Mouse (Mus musculus) inflammation-experienced regulatory T-cells, adult 6 months (primary cell): ENCODE data around the gene Chd3. TPM values are rescaled to one million over a fixed set of nuclear protein-coding genes. Genes with fewer than 3 reads are reported as not detected.

Experiments used
- ATAC-seq: one replicate; pipeline ENCODE4 v1.8.0; 2017
- polyA plus RNA-seq, 3 experiments: library from polyadenylated mRNA; unstranded; fragments of 100-300 nt; shearing (Covaris generic); gene quantifications; one replicate each; pipeline ENCODE4 v1.2.1; 2017

The Chd3 gene
- polyA plus RNA-seq, 3 experiments from 2014 or later = 30.0 to 68.3 (median 60.9) TPM

DNA sequence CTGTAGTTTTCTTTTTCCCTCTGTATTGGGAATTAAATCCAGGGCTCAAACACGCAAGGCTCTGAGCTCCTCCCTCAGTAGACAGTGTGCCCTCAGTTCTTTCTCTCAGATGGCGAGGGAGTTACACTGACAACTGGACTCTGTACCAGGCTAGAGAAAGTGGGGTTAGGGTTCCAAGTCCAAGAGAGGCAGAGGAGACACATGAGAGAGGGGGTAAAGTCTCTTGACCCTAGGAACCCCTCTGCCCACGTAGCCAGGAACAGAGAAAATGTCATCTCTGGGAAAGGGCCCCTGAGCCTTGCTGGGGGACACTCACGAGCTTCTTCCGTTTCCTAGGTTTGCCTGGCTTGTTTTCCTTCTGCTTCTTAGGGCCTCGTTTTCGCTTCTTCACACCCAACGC is 4.8 kb downstream of the Chd3 start:
- ATAC-seq = no peak

DNA sequence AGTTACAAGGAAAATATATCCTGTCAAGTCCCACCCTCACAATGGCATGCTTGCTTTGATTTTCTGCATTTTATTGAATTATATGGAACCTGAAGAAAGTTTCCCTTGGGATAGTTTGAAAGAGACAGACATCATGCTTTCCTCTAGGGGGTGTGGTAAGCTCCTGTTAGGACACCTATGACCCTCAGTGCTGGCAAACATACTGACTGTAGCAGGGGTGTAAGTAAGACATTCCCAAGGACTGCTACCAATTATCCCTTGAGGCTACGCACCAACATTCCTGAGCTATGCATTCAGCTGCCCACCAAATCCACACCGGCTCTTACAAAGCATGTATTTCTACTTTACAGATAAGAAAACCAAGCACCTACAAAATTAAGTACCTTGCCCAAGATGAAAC is 6.7 kb downstream of the Chd3 start:
- no peak for ATAC-seq

DNA sequence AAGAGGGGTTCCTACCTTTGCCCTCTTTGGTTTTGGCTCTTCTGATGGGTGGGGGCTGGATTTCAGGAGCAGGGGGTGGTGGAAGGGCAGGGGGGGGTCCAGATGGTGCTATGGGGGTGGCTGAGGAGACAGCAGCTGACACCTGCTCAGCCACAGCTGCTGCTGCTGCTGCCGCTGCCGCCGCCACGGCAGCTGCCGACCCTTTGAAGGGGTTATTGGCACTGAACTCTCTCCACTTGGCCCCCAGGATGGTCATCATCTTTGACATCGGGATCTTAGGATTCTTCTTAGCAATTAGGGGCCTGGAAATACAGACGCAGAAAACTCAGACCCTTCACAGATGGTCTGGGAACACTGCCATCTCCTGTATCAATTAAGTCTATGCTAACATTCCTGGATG is 7.2 kb downstream of the Chd3 start:
- ATAC-seq = no peak

DNA sequence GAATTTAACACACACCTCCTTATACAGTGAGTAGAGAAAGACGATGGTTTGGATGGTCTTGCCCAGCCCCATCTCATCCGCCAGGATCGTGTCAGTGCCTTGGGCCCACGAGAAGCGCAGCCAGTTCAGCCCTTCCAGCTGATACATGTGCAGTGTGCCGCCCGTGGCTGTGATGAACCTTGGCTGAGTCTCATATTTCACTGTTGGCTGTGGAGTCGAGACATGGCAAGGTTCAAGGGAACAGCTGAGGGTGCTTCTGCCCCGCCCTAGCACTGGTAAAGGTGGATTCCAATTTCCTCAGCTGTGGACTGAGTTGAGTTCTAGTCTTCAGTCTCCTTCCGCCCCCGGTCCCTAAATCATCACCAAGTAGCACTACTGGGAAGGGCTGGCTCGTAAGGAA is 11.5 kb downstream of the Chd3 start:
- no peak for ATAC-seq

DNA sequence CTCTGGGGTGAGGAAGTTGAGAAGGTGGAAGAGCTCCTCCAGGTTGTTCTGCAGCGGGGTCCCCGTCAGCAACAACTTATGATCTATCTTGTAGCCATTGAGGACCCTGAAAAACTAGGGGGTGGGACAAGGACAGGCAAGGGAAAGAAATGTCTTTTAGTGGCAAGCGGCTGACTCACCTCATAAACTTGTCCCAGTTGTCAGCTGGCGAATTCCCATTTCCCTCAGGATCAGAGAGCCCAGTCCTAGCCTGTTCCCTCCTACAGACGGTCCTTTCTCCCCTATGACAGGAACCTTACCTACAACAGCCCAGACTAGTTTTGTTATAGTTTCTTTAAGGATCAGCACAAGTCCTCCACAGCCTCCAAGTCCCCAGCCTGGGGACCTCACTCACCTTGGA is 12.7 kb downstream of the Chd3 start:
- no peak for ATAC-seq

DNA sequence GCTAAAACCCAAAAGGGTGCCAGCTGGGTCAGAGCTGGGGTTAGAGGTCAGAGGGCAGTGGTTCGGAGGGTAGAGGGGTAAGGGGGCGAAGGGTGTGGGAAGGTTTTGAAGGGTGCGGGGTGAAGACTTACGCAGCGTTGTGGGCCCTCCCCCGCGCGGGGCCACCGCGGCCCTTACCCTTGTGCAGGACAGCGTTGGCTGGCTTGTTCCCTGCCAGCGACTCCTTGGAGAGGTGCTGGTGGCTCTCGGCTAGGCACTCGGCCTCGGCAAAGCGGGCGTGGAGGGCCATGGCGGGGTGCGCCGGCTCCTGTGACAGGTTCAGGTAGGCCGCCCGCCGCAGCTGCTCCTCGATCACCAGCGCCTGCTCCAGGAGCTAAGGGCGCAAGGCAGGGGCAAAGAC is 22.8 kb downstream of the Chd3 start:
- no peak for ATAC-seq

DNA sequence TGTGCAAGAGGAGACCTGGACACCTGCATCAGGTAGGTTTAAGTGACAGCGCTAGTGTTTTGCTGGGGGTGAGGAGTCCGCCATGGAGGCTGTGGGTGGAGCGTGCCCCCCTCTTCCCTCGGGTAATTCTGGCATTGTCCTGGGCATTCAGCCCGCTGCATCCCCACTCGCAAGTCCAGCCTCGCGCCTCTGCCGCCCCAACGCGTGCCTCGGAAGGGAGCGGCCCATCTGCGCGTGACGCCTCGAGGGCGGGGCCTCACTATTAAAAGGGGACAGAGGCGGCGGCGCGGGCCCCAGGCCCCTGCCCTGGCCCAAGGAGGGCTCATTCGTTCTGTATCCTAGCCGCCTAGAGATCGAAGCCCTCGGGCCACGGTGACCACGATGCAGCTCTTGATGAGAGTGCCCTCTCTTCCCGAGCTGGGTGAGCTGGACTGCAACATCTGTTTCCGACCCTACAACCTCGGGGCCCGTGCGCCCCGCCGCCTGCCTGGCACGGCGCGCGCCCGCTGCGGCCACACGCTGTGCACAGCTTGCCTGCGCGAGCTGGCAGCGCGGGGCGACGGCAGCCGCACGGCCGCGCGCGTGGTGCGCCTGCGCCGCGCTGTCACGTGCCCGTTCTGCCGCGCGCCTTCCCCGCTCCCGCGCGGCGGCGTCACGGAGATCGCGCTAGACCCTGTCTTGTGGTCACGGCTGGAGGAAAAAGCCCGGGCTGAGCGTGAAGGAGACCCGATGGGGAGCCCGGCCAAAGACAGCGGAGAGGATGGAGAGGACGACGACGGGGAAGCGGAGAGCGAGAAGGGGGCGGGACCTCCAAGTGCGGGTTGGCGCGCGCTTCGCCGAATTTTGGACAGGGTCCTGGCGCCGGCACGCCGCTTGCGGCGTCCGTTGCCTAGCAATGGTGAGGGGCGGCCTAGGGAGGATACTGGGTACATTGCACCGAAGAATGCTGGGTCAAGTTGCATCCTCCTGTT is 28.8 kb downstream of the Chd3 start, which contains the start of gene Rnf227:
Gene Rnf227 (plus strand): TSS at position 301 of the 971 bp plus-strand sequence.
- peak; percentile 77 for ATAC-seq

DNA sequence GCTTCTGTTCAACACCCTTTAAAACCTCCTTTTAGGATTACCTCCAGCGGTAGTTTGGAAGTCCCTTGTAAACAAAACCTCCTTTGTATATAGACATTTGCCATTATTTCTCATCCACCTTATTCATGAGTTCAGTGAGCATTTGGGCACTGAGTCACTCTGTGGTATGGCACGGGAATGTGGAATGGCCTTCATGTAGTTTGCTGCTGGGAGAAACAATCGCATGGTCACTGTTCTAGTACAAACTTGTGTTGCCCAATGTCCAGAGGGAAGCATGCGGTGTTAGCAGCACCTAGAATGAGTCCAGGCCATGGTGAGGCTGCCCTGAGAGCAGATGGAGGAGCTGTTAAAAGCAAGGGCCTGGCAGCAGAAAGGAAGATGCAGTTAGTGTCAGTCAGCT is 34.4 kb downstream of the Chd3 start:
- no peak for ATAC-seq

DNA sequence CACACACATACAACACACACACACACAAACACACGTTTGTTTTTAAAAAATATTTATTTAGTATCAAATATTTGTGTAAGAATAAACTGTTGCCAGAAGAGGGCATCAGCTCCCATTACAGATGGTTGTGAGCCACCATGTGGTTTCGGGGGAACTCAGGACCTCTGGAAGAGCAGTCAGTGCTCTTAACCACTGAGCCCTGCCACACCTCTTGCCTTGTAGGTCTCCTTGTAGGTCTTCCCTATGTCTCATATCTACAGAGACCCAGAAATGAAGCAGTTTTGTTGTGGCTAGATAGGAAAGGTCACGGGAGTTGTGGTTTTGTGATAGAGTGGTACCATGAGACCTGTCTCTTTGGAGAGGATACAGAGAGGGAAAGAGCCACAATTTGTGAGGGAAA is 35.3 kb downstream of the Chd3 start:
- ATAC-seq = no peak

DNA sequence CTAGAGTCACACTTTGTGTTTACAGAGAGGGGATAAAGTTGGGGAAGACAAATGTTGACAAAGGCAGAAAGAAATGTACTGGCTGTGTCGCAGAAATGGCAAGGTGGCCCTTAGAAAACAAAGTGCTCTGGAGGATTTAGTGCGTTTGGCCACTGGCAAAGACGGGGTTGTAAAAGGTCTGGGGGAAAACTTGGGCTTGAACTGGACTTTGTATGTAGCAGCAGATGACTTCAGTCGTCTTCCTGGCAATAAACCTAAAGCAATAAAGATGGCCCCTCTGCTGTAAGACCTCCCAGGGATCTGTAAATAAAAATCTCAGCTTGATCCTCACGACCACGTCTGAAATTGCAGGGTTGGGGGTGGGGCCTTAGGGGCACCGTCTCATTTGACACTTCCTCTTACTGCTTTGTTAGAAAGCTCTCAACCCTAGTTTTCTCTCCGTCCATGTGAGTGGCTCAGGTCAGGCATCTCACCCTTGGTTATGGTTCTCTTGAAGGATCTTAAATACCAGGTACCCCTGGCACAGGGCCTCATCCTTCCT is 36.4 kb downstream of the Chd3 start:
- no peak for ATAC-seq

DNA sequence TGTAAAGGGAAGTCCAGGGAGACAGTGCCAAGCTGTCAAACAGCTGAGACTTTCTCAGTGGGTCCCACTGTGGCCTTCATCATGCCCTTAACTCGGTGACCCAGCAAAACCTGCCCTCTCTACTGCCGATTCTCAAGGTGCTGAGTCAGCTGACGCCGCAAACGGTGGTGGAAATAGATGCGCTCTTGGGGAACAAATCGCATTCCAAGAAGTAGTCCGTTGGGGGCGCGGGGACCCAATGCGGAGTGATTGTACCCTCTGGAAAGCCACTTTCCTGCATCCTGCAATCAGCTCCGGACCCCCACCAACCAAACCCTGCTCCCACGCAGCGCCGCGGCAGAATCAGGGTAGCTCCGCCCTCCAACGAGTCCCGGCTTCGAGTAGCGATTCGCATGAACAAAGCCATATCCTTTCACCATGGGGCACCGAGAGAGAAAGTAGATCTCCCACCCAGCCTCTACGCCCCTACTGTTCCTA is 37.2 kb downstream of the Chd3 start:
- peak; percentile 84 for ATAC-seq

DNA sequence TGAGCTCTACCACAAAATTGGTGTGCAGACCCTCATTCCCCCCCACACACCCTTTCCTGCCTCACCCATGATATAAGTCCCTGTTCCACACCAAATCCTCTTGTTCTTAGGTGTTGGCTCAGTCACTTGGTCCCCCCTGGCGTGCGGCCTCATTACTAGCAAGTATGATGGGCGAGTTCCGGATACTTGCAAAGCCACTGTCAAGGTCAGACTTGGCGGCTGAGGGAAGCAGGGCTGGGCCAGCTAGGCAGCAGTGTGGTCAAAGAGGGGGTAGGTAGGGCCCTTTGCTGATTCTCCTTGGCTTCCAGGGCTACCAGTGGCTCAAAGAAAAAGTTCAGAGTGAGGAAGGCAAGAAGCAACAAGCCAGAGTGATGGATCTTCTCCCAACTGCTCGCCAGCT is 38.1 kb downstream of the Chd3 start:
- no peak for ATAC-seq

DNA sequence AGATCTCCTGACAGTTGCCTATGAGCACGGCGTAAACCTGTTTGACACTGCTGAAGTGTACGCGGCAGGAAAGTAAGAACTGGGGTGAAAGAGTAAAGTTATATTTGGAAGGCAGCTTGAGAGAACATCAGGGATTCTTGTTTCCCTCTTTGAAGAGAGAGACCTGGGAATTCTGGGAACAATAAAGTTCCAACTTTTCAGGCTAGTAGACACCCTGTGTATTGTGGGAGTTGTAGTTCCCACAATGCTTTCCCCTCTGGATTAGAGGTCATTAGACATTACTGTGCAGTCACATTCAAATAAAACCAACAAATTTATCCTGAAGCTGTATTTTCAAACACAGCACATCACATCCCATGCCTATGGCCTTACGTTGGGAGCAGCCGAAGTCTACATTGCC is 40.7 kb downstream of the Chd3 start:
- ATAC-seq = no peak

DNA sequence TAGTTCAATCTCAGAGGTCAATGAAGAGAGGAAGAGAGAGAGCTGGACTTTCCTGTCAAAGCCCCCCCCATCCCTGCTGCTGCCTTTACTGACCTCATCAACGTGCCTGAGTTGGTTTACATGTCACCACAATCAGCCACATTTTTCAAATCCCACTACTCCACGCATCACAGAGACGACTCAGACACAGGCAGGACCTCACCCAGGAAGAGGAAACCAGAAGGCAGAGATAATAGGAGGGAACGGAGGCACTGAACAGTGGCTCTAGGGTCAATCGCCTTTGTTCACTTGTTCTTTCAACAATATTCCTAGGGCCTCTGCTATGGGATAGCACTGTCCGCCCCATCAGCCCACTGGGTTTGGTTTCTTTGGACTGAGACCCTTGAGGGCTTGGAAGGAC is 41.6 kb downstream of the Chd3 start:
- ATAC-seq = no peak

DNA sequence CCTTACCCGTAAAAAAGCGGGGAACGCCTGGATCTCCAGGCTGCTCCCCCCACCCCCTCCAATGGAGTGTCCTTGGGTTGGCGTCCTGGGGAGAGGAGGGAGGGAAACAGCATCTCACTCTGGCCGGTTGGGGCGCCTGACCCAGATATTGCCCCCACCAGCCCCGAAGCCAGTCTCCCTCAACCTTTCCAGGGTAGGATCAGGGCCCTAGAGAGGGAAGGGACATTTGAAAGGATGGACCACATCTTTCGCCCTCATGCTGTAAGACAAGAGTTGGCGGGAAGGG is 42.1 kb downstream of the Chd3 start:
- no peak for ATAC-seq

DNA sequence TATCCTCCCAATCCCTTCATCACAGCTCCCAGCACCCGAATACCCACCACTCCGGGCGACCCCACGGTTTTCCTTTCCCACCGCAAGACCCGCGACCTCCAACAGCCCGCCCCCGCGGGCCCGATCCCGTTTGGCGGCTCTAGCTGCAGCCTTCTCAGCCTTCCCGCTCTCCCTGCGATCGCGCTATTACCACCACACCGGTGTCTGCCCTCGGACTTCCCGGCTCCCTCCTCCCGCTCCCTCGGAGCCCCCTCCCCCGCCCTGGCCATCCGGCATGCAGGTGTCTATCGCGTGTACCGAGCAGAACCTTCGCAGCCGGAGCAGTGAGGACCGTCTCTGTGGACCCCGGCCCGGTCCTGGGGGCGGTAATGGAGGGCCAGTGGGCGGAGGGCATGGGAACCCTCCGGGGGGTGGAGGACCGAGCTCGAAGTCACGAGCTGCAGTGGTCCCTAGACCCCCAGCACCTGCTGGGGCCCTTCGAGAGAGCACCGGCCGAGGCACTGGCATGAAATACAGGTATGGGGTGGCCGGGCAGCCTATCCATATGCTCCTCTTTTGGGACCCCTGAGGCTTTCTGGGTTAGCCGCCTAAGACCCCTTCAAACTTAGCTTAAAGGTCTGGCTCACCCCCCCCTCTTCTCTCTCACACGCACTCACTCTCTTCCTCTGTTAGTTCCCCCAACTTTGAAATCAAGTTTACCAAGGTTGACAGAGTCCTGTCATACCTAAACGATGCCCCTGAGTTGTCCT is 42.6 kb downstream of the Chd3 start:
- no peak for ATAC-seq

DNA sequence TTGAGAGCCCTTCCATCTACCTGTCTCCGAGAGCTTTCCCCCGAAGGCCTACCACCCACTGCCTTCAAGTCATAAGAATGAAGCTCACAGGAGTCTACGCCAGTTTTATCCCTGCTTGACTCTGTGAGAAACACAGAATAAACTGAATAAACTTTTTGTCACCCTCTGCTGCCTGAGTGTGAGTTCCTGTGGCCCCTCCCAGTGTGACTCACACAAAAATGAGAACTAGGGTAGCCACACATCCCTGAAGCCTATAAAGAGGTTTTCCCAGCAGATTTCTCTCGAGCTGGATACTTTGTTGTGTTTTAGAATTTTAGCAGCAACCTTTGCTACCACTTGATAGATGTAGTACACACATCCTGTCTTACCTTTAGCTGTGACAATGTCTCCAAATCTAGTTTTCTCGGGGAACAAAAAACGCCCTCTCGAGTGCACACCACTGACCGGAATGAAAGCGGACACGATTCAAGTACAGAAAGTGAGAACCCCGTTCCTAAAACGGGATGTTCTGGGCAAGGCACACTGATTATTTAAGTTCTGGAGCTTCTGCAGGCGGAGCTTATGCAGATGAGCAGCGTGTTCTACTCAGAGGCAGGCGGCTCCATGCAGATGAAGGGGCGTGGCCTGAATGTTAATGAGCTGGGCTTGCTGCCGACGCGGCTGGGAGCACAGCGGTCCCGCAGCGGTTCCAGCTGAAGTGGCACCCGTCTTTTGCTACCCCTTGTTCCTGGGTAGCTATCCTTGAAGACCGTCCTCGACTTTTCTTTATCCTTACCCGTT is 43.4 kb downstream of the Chd3 start, which contains the start of gene Kcnab3:
Gene Kcnab3 (plus strand): TSS at position 631 of the 780 bp plus-strand sequence.
- ATAC-seq = peak; percentile 68

DNA sequence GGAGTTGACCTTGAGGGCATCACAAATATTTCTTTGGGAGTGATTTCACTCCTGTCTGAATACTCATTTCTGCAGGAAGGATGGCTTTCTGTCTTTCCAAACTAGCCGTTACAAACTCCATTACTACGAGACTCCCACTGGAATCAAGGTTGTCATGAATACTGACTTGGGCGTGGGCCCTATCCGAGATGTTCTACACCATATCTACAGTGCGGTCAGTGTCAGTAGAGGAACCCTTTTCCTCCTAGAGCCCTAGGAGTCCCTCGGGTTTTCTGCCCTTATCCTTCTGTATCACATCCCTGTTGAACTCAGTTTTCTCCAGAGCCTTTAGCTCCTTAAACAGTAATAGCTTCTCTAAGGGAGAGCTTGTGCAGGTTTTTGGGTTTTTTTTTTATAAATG is 44.5 kb downstream of the Chd3 start:
- ATAC-seq = no peak

DNA sequence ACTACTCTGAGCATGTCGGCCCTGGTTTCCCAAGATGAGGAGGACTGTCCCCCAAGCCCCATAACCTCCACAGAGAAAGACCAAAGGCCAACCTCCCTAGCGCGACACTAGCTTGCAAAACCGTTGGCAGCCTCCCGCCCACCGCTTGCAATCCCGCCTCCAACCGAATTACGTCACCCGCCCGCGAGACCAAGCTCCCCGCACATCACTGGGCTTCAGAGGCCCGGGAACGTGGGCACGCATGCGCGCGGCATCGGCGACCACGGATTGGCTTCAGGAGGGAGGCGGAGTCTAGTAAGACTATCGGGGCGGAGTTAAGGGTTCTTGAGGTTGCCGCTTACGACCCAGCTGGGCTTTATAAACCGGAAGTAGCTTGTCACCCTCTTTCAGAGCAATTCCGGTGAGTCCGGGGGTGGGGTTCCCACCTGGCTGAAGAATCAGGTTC is 45.5 kb downstream of the Chd3 start, which contains the start of the genes Cntrob and Trappc1:
Gene Cntrob (minus strand): TSS at position 109 of the 445 bp plus-strand sequence.
Gene Trappc1 (plus strand): TSS at position 314 of the 445 bp plus-strand sequence.
- ATAC-seq = peak; percentile 88

DNA sequence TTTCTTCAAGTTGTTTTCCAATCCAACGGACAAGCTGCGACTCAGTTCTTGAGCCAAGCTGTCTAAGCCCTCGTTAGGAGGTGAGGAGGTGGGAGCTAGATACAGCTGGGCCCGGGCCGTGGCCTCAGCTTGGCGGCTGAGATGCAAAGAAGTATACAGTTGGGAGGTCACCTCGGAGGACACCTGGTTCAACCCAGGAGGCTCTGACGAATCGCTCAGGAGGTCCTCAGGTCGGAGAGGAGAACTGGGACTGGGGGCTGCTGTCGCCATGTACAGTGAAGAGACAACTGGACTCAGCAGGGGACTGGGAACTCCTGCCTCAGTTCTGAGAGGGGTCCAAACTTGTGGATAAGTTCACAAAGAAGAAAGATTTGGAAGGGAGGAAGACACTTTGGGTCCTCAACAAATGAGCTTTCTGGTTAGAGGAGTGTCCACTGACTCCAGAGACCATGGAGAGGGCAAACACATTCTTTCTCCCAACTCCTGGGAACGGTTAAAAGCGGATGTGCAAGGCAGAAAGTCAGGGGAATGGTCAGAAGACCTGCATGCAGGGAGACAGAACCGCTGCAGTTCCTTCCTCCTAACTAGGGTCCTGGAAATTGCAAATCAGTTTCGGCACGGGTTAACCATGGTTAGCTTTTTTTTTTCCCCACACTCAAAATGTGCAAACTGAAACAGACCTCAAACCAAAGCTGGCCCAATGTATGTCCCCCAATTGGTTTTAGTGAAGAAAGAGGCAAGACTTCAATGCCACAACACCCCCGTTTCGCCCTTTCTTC is 46.3 kb downstream of the Chd3 start:
- no peak for ATAC-seq

DNA sequence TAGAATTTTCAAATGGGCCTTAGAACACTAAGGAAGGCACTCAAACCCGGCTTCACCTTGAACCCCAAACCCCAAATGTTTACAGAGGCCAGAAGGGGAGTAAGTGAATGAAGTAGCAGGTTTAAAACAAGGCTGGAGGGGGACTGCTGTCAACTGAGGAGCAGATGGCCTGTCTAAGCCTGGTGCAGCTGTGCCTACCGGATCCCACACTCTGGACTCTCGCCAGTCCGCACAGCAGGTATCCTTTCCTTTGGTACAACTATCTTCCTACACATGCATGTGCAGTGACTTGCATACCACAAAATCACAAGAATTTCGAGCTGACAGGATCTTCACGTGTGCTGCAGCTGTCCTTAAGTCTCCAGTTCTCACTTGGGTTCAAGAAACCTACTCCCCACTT is 47.2 kb downstream of the Chd3 start:
- no peak for ATAC-seq

DNA sequence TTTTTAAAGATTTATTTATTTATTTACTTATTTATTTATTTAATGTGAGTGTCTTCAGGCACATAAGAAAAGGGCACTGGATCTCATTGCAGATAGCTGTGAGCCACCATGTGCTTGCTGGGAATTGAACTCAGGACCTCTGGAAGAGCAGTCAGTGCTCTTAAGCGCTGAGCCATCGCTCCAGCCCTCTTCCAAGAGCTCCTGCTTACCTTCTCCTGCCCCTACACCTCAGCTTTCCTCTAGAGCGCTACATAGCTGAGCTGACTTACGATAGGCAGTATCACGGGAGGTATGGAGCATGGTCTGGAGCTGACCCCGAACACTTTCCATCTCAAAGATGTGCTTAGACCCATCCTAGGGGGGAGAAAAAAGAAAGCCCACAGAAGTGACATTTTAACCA is 47.6 kb downstream of the Chd3 start:
- ATAC-seq = no peak
